Mouse (Mus musculus) CD8-positive naive resting alpha-beta T cell, adult 57 days (primary cell): ENCODE measurements around the gene Tmeff1. TPM values are rescaled to one million over a fixed set of nuclear protein-coding genes. Genes with fewer than 3 reads are reported as not detected.

ENCODE experiments used
- total RNA-seq: library from RNA; stranded (reverse); gene quantifications from one replicate; pipeline ENCODE4 v1.2.4, GENCODE M21; 2023

Gene Tmeff1
- total RNA-seq = not detected

DNA sequence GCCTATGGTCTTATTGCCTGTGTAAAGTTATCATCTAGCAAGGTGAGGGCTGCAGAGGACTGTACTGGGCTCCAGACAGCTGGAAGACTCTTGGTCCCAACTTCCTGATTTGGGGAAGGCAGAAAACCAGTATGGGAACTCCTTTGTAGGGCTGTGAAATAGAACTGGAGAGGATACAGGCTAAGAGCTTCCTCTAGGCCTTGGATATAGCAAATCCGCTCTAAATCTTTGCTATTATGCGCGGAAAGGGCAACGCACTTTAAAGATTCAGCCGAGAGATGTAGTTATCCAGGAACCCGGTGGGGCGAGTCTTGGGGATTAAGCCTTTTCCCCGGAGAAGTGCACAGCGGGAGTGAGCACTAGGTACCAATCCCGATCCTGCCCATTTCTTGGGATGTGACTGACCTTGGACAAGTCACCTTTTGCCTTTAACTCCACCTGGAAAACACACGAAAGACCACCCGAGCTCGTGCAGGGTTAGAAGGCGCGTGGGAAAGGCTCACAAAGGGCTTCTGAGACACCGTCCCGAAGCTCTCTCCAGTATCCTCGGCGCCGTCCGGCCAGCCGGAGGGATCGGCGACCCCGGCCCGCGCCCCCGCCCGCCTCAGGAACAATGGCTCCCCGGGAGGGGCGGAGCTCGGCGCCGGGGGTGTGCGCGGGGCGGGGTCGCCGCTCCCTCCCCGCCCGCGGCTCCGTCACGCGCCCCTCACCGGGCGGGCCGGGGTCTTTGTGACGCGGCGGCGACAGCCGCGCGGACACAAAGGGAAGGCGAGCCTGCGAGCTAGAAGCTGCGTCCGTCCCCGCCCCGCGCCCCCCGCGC is at the start of gene Tmeff1:
Tmeff1 (plus strand) TSS at position 754 of the 820 bp plus-strand sequence.

DNA sequence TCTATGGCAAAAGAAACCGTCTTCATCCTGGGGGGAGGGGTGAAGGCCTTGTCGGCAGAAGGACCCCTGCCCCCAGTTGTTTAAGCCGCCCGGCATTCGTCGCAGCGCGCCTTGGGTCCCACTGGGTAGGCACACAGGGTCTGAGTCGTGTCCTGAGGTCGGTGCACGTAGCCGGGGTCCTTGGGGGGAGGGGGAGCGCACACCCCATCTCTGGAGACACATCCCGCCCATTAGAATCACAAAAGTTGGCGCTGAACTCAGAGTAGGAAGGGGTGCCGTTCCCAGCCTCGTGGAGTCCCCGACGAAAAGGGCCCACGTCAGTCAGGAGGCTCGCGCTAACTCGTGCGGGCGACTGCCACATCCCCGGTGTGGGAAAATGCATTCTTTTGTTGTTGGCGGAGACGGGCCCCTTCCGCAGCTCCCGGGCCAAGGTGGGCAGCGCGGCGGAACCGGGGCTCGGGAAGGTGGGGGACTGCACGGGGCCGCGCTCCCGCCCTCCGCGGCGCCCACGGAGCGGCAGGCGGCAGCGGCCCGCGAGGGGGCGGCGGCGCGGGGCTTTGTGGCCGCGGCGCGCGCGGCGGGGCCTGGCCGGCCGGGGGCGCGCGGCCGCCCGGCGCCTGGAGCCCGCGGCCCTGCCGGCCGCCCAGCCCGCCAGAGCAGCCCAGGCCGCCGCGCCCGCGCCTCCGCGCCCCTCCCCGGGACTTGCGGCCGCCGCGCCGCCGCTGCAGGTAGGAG is 45.0 kb upstream of the Tmeff1 start, which contains the start of gene Msantd3:
Msantd3 (plus strand) TSS at position 95 of the 735 bp plus-strand sequence.

DNA sequence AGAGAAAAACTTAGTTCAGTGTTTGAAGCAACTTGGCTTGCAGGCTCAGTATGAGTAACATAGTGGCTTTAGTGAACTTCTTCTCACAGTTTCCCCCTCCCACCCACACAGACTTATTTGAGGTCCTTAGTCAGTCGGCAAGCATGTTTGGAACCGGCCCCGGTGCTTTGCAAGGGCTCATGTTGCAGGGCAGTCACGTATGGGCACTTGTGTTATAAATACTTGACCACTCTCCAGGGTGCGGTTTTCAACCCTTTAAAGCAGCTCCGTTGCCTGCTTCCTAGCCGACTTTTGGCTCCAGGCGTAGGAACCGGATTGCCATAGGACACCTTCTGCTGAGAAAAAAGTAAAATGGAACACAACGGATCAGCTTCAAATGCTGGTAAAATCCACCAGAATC is 78.3 kb downstream of the Tmeff1 start, which contains the start of gene Cavin4:
Cavin4 (plus strand) TSS at position 244 of the 400 bp plus-strand sequence.

Other genes with a start within 250 kb of the Tmeff1 start
- 70.8 TPM for gene Tex10, start 111.7 kb upstream of the Tmeff1 start, total RNA-seq
- gene Msantd3, start 45.2 kb upstream of the Tmeff1 start, total RNA-seq = not detected
- gene Cavin4, start 78.3 kb downstream of the Tmeff1 start, total RNA-seq = not detected